Mouse (Mus musculus): ENCODE measurements at regions not wholly inside any gene's neighbourhood (a gene's known extent, or its start where the extent isn't known, plus 50 kb on each side); places are given as distances from the start of the nearest gene placed in this dataset.

DNA sequence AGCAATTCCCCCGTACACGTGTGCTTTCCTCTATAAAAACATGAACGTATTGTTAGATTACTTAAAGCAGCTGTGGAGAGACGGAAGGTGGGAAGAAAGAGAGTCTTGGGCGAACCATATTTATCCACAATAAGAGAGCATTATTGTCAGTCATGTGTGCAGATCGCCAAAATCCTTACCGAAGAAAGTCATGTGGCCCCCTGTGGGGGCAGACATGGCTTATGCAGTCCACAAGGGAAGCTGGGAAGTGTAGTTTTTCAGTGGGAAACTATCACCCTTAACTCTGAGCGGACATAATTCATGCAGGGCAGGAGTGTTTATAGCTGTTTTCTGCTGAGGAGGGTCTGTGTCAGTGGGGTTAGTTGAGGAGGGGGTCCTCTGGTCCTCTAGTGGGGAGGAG lies 90.8 kb downstream of the Nxnl2 start:
- H3K36me3 ChIP-seq (ENCODE audit: control insufficient read depth, insufficient read depth, low read length) = no peaks in the 10 kb centered on the region
- no peak for ATAC-seq (ENCODE audit: insufficient read depth, low FRiP score, low TSS enrichment)
- H3K9ac ChIP-seq (ENCODE audit: low read length) = no peak overlapping the region
- no peak overlapping the region for H3K4me2 ChIP-seq (ENCODE audit: low read depth)
- WGBS = 69% methylated on average over 8 of the region's 8 CpGs
- no peak overlapping the region for H3K27ac ChIP-seq (ENCODE audit: low read depth, low read length)
- H3K4me3 ChIP-seq (ENCODE audit: low read depth, low read length) = no peak overlapping the region
- no peak for DNase-seq (ENCODE audit: low spot score)
- H3K27me3 ChIP-seq (ENCODE audit: control insufficient read depth, insufficient read depth, low read length) = no peaks in the 10 kb centered on the region
- no peaks in the 10 kb centered on the region for H3K9me3 ChIP-seq (ENCODE audit: control insufficient read depth, low read length)
- no peaks in the 10 kb centered on the region for H3K4me1 ChIP-seq (ENCODE audit: control insufficient read depth, insufficient read depth, low read length)

DNA sequence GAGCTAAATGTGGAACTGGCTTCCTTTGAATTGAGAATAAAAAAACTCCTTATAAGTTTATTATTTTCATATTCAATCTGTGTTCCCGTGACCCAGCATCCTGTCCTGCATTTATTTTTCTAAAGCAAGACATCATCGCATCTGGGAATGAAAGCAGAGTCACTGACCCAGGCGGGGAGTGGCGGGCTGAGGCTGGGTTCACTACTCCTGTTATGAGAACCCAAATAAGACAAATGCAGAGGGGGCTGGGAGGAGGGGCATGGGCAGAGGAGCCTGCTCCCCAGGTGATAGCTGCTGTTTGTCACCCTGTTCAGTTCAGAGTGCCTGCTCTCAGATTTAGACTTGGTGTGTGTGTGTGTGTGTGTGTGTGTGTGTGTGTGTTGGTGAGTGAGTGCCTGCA lies 102.0 kb downstream of the Nxnl2 start:
- H3K4me2 ChIP-seq (ENCODE audit: low read depth) = no peak overlapping the region
- no peak overlapping the region for H3K4me3 ChIP-seq (ENCODE audit: low read depth, low read length)
- DNase-seq (ENCODE audit: low spot score) = no peak
- WGBS = 77% methylated on average over 4 of the region's 4 CpGs
- no peaks in the 10 kb centered on the region for H3K36me3 ChIP-seq (ENCODE audit: control insufficient read depth, insufficient read depth, low read length)
- H3K27ac ChIP-seq (ENCODE audit: low read depth, low read length) = no peak overlapping the region
- no peak overlapping the region for H3K9ac ChIP-seq (ENCODE audit: low read length)
- H3K27me3 ChIP-seq (ENCODE audit: control insufficient read depth, insufficient read depth, low read length) = no peaks in the 10 kb centered on the region
- no peak for ATAC-seq (ENCODE audit: insufficient read depth, low FRiP score, low TSS enrichment)
- H3K9me3 ChIP-seq (ENCODE audit: control insufficient read depth, low read length) = no peaks in the 10 kb centered on the region
- H3K4me1 ChIP-seq (ENCODE audit: control insufficient read depth, insufficient read depth, low read length) = peaks cover under 1% of the 10 kb centered on the region; the same call in 1 of the 2 replicates

- Histone ChIP-seq H3K4me3 (ENCODE audit: low read depth, low read length) (no peak overlapping the region), H3K36me3 (ENCODE audit: control insufficient read depth, insufficient read depth, low read length) (no peaks in the 10 kb centered on the region), H3K27me3 (ENCODE audit: control insufficient read depth, insufficient read depth, low read length) (no peaks in the 10 kb centered on the region), H3K4me2 (ENCODE audit: low read depth) (no peak overlapping the region), H3K9ac (ENCODE audit: low read length) (no peak overlapping the region), H3K27ac (ENCODE audit: low read depth, low read length) (no peak overlapping the region), H3K4me1 (ENCODE audit: control insufficient read depth, insufficient read depth, low read length) (peaks cover 4% of the 10 kb centered on the region; the same call in 1 of the 2 replicates), H3K9me3 (ENCODE audit: control insufficient read depth, low read length) (no peaks in the 10 kb centered on the region)
- DNase-seq (ENCODE audit: low spot score) = no peak
- ATAC-seq (ENCODE audit: insufficient read depth, low FRiP score, low TSS enrichment) = no peak
- WGBS = 54% methylated on average over 5 of the region's 5 CpGs
These were observed 103.8 kb downstream of the Nxnl2 start for GRCm38 (mm10) chr13:51274639-51275038.

- Histone ChIP-seq H3K9me3 (ENCODE audit: control insufficient read depth, low read length) (no peaks in the 10 kb centered on the region), H3K27ac (ENCODE audit: low read depth, low read length) (no peak overlapping the region), H3K27me3 (ENCODE audit: control insufficient read depth, insufficient read depth, low read length) (no peaks in the 10 kb centered on the region), H3K4me1 (ENCODE audit: control insufficient read depth, insufficient read depth, low read length) (peaks cover 4% of the 10 kb centered on the region; the same call in 1 of the 2 replicates), H3K4me2 (ENCODE audit: low read depth) (no peak overlapping the region), H3K9ac (ENCODE audit: low read length) (no peak overlapping the region), H3K4me3 (ENCODE audit: low read depth, low read length) (no peak overlapping the region), H3K36me3 (ENCODE audit: control insufficient read depth, insufficient read depth, low read length) (no peaks in the 10 kb centered on the region)
- ATAC-seq (ENCODE audit: insufficient read depth, low FRiP score, low TSS enrichment) (no peak), DNase-seq (ENCODE audit: low spot score) (no peak)
- 82% methylated on average over 7 of the region's 7 CpGs for WGBS
These were observed 105.8 kb downstream of the Nxnl2 start for GRCm38 (mm10) chr13:51276601-51277000.

- no peak overlapping the region for H3K4me2 ChIP-seq (ENCODE audit: low read depth)
- peaks cover 4% of the 10 kb centered on the region; the same call in 1 of the 2 replicates for H3K4me1 ChIP-seq (ENCODE audit: control insufficient read depth, insufficient read depth, low read length)
- H3K27me3 ChIP-seq (ENCODE audit: control insufficient read depth, insufficient read depth, low read length) = no peaks in the 10 kb centered on the region
- DNase-seq (ENCODE audit: low spot score) = no peak
- H3K4me3 ChIP-seq (ENCODE audit: low read depth, low read length) = no peak overlapping the region
- H3K9me3 ChIP-seq (ENCODE audit: control insufficient read depth, low read length) = no peaks in the 10 kb centered on the region
- H3K9ac ChIP-seq (ENCODE audit: low read length) = no peak overlapping the region
- H3K27ac ChIP-seq (ENCODE audit: low read depth, low read length) = no peak overlapping the region
- no peaks in the 10 kb centered on the region for H3K36me3 ChIP-seq (ENCODE audit: control insufficient read depth, insufficient read depth, low read length)
- 51% methylated on average over 10 of the region's 10 CpGs for WGBS
- no peak for ATAC-seq (ENCODE audit: insufficient read depth, low FRiP score, low TSS enrichment)
These were observed 106.7 kb downstream of the Nxnl2 start for GRCm38 (mm10) chr13:51277515-51277914.

GRCm38 (mm10) chr13:51279642-51280387 lies 109.0 kb downstream of the Nxnl2 start:
- H3K27ac ChIP-seq (ENCODE audit: low read depth, low read length) = peak overlapping the region; percentile 63
- no peak overlapping the region for H3K9ac ChIP-seq (ENCODE audit: low read length)
- no peaks in the 10 kb centered on the region for H3K36me3 ChIP-seq (ENCODE audit: control insufficient read depth, insufficient read depth, low read length)
- 32% methylated on average over 8 of the region's 8 CpGs for WGBS
- no peaks in the 10 kb centered on the region for H3K27me3 ChIP-seq (ENCODE audit: control insufficient read depth, insufficient read depth, low read length)
- H3K4me2 ChIP-seq (ENCODE audit: low read depth) = no peak overlapping the region
- no peaks in the 10 kb centered on the region for H3K9me3 ChIP-seq (ENCODE audit: control insufficient read depth, low read length)
- peaks cover 4% of the 10 kb centered on the region; the same call in 1 of the 2 replicates for H3K4me1 ChIP-seq (ENCODE audit: control insufficient read depth, insufficient read depth, low read length)
- H3K4me3 ChIP-seq (ENCODE audit: low read depth, low read length) = no peak overlapping the region
- peak; percentile 67 for DNase-seq (ENCODE audit: low spot score)
- no peak for ATAC-seq (ENCODE audit: insufficient read depth, low FRiP score, low TSS enrichment)

DNA sequence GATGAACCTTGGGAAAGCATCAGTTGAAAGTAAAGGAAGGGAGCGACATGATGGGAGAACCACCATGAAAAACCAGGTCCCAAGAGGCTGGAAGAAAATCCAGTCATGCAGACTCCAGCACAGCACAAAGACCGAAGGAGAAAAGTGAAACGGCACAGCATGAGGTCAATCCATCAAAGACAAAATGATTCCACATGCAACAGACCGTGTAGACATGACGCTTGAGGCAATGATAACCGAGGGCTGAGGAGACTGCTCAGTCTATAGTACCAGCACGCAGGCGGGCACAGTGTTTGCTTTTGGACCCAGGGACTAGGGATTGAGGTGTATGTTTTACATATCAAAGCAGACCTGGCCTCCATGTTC lies 109.5 kb downstream of the Nxnl2 start:
- WGBS = 45% methylated on average over 8 of the region's 8 CpGs
- Histone ChIP-seq H3K4me3 (ENCODE audit: low read depth, low read length) (no peak overlapping the region), H3K27me3 (ENCODE audit: control insufficient read depth, insufficient read depth, low read length) (no peaks in the 10 kb centered on the region), H3K4me2 (ENCODE audit: low read depth) (no peak overlapping the region), H3K4me1 (ENCODE audit: control insufficient read depth, insufficient read depth, low read length) (peaks cover 4% of the 10 kb centered on the region; the same call in 1 of the 2 replicates), H3K9me3 (ENCODE audit: control insufficient read depth, low read length) (no peaks in the 10 kb centered on the region), H3K27ac (ENCODE audit: low read depth, low read length) (peak overlapping the region; percentile 63; the same call in 1 of the 2 replicates), H3K9ac (ENCODE audit: low read length) (no peak overlapping the region), H3K36me3 (ENCODE audit: control insufficient read depth, insufficient read depth, low read length) (no peaks in the 10 kb centered on the region)
- DNase-seq (ENCODE audit: low spot score) = peak; percentile 64
- ATAC-seq (ENCODE audit: insufficient read depth, low FRiP score, low TSS enrichment) = no peak

GRCm38 (mm10) chr13:51284679-51285078 lies 113.9 kb downstream of the Nxnl2 start:
- ATAC-seq (ENCODE audit: insufficient read depth, low FRiP score, low TSS enrichment) (no peak), DNase-seq (ENCODE audit: low spot score) (no peak)
- Histone ChIP-seq H3K4me2 (ENCODE audit: low read depth) (no peak overlapping the region), H3K9me3 (ENCODE audit: control insufficient read depth, low read length) (no peaks in the 10 kb centered on the region), H3K4me1 (ENCODE audit: control insufficient read depth, insufficient read depth, low read length) (no peaks in the 10 kb centered on the region), H3K36me3 (ENCODE audit: control insufficient read depth, insufficient read depth, low read length) (no peaks in the 10 kb centered on the region), H3K4me3 (ENCODE audit: low read depth, low read length) (no peak overlapping the region), H3K27me3 (ENCODE audit: control insufficient read depth, insufficient read depth, low read length) (no peaks in the 10 kb centered on the region), H3K9ac (ENCODE audit: low read length) (no peak overlapping the region), H3K27ac (ENCODE audit: low read depth, low read length) (no peak overlapping the region)

GRCm38 (mm10) chr13:51289442-51289841 lies 118.6 kb downstream of the Nxnl2 start:
- WGBS = 77% methylated on average over 4 of the region's 4 CpGs
- Histone ChIP-seq H3K36me3 (ENCODE audit: control insufficient read depth, insufficient read depth, low read length) (no peaks in the 10 kb centered on the region), H3K27ac (ENCODE audit: low read depth, low read length) (no peak overlapping the region), H3K4me2 (ENCODE audit: low read depth) (no peak overlapping the region), H3K27me3 (ENCODE audit: control insufficient read depth, insufficient read depth, low read length) (no peaks in the 10 kb centered on the region), H3K4me1 (ENCODE audit: control insufficient read depth, insufficient read depth, low read length) (no peaks in the 10 kb centered on the region), H3K4me3 (ENCODE audit: low read depth, low read length) (no peak overlapping the region), H3K9ac (ENCODE audit: low read length) (no peak overlapping the region), H3K9me3 (ENCODE audit: control insufficient read depth, low read length) (no peaks in the 10 kb centered on the region)
- no peak for DNase-seq (ENCODE audit: low spot score)
- no peak for ATAC-seq (ENCODE audit: insufficient read depth, low FRiP score, low TSS enrichment)
